8 mouse cellular contexts compared by ENCODE assay signal in the genomic region with DNA sequence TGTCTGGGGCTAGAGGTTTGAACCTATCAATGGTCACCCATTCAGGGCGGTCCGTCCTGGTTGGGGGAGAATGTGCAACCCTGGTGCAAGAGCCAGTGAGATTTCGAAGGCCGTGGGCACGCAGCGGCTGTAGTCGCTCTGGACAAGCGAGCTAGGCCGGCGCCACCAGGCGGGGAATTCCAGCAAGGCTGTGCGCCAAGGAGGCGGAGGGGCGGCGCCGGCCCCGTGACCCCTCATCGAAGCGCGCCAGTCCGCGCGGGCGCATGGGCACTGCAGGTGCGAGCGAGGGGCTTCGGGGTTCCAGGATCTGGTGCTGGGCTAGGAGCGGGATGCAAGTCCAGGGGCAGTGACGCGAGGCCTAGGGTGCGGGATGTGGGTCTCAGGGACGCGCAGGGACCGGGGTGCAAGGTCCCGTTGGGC. TPM values are rescaled to one million over a fixed set of nuclear protein-coding genes. Genes with fewer than 3 reads are reported as not detected.
DNase-seq lines count a peak whose midpoint lies in the region; ATAC-seq and TF ChIP-seq lines count a peak whose summit lies in the region.

No protein-coding gene starts in this region.

- H3K79me2 ChIP-seq in heart, adult 2 months (replicated peaks; ENCODE audit: control insufficient read depth, insufficient read depth, low read length) = no peaks in the 10 kb centered on the region
- peaks cover 8% of the 10 kb centered on the region; the same call in 1 of the 2 replicates for H3K79me2 ChIP-seq in liver, adult 2 months (ENCODE audit: control insufficient read depth, insufficient read depth, low read length)

- DNase-seq in layer of hippocampus, adult 11-12 months (ENCODE audit: low spot score) = peak; percentile 62
- no peak for DNase-seq in layer of hippocampus, adult 9-10 months (ENCODE audit: low spot score)
- DNase-seq in embryo, embryonic 11.5 days (ENCODE audit: low read depth, low spot score) = peak; percentile 49
- peak in 1 of 2 experiments; percentile 90 for DNase-seq in heart, adult 2 months
- DNase-seq in kidney, adult 8-10 months = peak; percentile 75 to 79
- DNase-seq in liver, adult 2 months (ENCODE audit: extremely low read depth, low read depth, low spot score) = peak; percentile 76
- peak; percentile 57 to 79 for DNase-seq in spleen, postnatal 4 days (ENCODE audit: low spot score in 2 of 2)

- H3K4me3 ChIP-seq in heart, adult 2 months = peak overlapping the region; percentile 63
- H3K4me3 ChIP-seq in liver, adult 2 months (ENCODE audit: insufficient read depth, low read depth, low read length) = peak overlapping the region; percentile 94

- 0 out of 2 replicates have a peak, but pooled peaks have one; percentile 38 for TF ChIP-seq EP300 in heart, adult 2 months (IDR thresholded peaks at IDR 0.05; ENCODE audit: insufficient read depth, low read depth, low read length)

- no peaks in the 10 kb centered on the region for H3K27me3 ChIP-seq in heart, adult 2 months (ENCODE audit: control insufficient read depth, insufficient read depth, low read length)
- no peaks in the 10 kb centered on the region for H3K27me3 ChIP-seq in liver, adult 2 months (ENCODE audit: control insufficient read depth, insufficient read depth, low read length)

- intact Hi-C loops in heart, adult 2 months (cut with DNase I) = no loop called here

- under 1% methylated on average over 35 of the region's 35 CpGs for WGBS in heart, adult 2 months
- WGBS in liver, adult 2 months = 1% methylated on average over 35 of the region's 35 CpGs

- H3K4me1 ChIP-seq in heart, adult 2 months (ENCODE audit: control insufficient read depth, insufficient read depth, low read length) = peaks cover 13% of the 10 kb centered on the region
- peaks cover 24% of the 10 kb centered on the region for H3K4me1 ChIP-seq in liver, adult 2 months (ENCODE audit: control insufficient read depth, insufficient read depth, low read length)

- ATAC-seq in monocyte, adult 5-6 weeks (replicated peaks; ENCODE audit: insufficient number of reproducible peaks, low FRiP score, low TSS enrichment, poor library complexity, severe bottlenecking) = peak; percentile 29; the same call in 1 of the 2 replicates

- peak overlapping the region; percentile 99 for H3K27ac ChIP-seq in heart, adult 2 months
- peak overlapping the region; percentile 98 for H3K27ac ChIP-seq in liver, adult 2 months (replicated peaks; ENCODE audit: insufficient read depth, low read depth, low read length)

- TF ChIP-seq CTCF in heart, adult 2 months (IDR thresholded peaks at IDR 0.05) = peak; percentile 67
- peak; percentile 61 for TF ChIP-seq CTCF in liver, adult 2 months (IDR thresholded peaks at IDR 0.05; ENCODE audit: low read depth, low read length)

- no peak; the same call in 1 of the 2 replicates for TF ChIP-seq POLR2A in heart, adult 2 months (IDR thresholded peaks at IDR 0.05; ENCODE audit: insufficient read depth, low read depth, low read length)
- TF ChIP-seq POLR2A in liver, adult 2 months (IDR thresholded peaks at IDR 0.05; ENCODE audit: extremely low read depth, insufficient read depth, low read length) = 0 out of 2 replicates have a peak, but pooled peaks have one; percentile 27

- H3K9ac ChIP-seq in heart, adult 2 months (ENCODE audit: low read depth, low read length) = peak overlapping the region; percentile 96
- peak overlapping the region; percentile 93 for H3K9ac ChIP-seq in liver, adult 2 months (ENCODE audit: low read depth, low read length)

- no peaks in the 10 kb centered on the region for H3K36me3 ChIP-seq in heart, adult 2 months (ENCODE audit: control insufficient read depth, insufficient read depth, low read length)
- no peaks in the 10 kb centered on the region for H3K36me3 ChIP-seq in liver, adult 2 months (ENCODE audit: control insufficient read depth, insufficient read depth, low read length)

RNA-seq across cellular contexts. Expression of a gene that starts 3.0 kb away (rescaled TPM):
- 10 to 100 TPM; 12.0 to 13.1 TPM for total RNA-seq in heart, adult 2 months (2021)
- polyA plus RNA-seq in heart, adult 2 months (2012; rRNA removed) = 10.4 and 19.2 TPM in 2 replicates
- total RNA-seq in liver, adult 2 months (2014; rRNA removed) = 43.4 and 43.5 TPM in 2 replicates
- 11.1 and 16.9 TPM in 2 replicates for polyA plus RNA-seq in liver, adult 2 months (2012; rRNA removed)
- total RNA-seq in monocyte, adult 5-6 weeks (2017) = 58.5 to 104 TPM (median 67.5 TPM) in 3 replicates

RNA-seq across cellular contexts. Expression of a gene that starts 34.5 kb away (rescaled TPM):
- total RNA-seq in heart, adult 2 months (2021) = 1 to 10 TPM; 2.0 to 2.2 TPM
- 7.8 and 9.9 TPM in 2 replicates for polyA plus RNA-seq in heart, adult 2 months (2012; rRNA removed)
- total RNA-seq in liver, adult 2 months (2014; rRNA removed) = 2.5 and 3.9 TPM in 2 replicates
- 5.3 and 7.5 TPM in 2 replicates for polyA plus RNA-seq in liver, adult 2 months (2012; rRNA removed)
- 8.4 to 16.4 TPM (median 13.5 TPM) in 3 replicates for total RNA-seq in monocyte, adult 5-6 weeks (2017)

RNA-seq across cellular contexts. Expression of a gene that starts 34.5 kb away (rescaled TPM):
- total RNA-seq in heart, adult 2 months (2021) = 1 to 10 TPM; 5.5 to 5.7 TPM
- 10.6 and 11.1 TPM in 2 replicates for polyA plus RNA-seq in heart, adult 2 months (2012; rRNA removed)
- total RNA-seq in liver, adult 2 months (2014; rRNA removed) = 2.1 and 2.6 TPM in 2 replicates
- polyA plus RNA-seq in liver, adult 2 months (2012; rRNA removed) = 8.7 and 11.9 TPM in 2 replicates
- 15.0 to 19.4 TPM (median 17.0 TPM) in 3 replicates for total RNA-seq in monocyte, adult 5-6 weeks (2017)
